Mouse (Mus musculus): ENCODE data around the gene Cyp2d11.

- TF ChIP-seq CTCF (IDR thresholded peaks at IDR 0.05; ENCODE audit: control insufficient read depth, insufficient read depth, low read length) (no peak), POLR2A (IDR thresholded peaks at IDR 0.05; ENCODE audit: borderline replicate concordance, control insufficient read depth, low read depth, low read length) (0 out of 2 replicates have a peak, but pooled peaks have one; percentile 36)
These were observed 51.9 kb downstream of the Cyp2d11 start for GRCm38 (mm10) chr15:82341675-82342542.

Measured in bone marrow, adult 2 months (tissue).